Mouse (Mus musculus) adrenal gland (tissue): ENCODE measurements around the gene Sdf2l1.
"Not testable (repeated sequence)": the region's sequence is repeated elsewhere in the genome, so short reads cannot be mapped to it uniquely, and the experiment has no call there.

Experiments
- intact Hi-C: fragments of 180-260 bp; cut with DNase I; formaldehyde crosslinking; loops from one replicate; pipeline ENCODE4 v1.15.1; 2025
- long read RNA-seq, 2 experiments: library from polyadenylated mRNA; unstranded; transcript quantifications; one replicate each; pipeline ENCODE4 v2.0.0; 2020; ENCODE audit warnings: borderline replicate concordance in 1 of 2; ENCODE audit not compliant: insufficient replicate concordance in 1 of 2

Gene Sdf2l1
- long read RNA-seq, experiment 1, transcript Sdf2l1-201 (3 exons, 1,108 nt), result major isoform, 38 of 41 reads
- long read RNA-seq, experiment 1, partial matches to known transcripts, result 2 of 41 reads
- long read RNA-seq, experiment 1, other reads (novel, unspliced or antisense), result 1 of 41 reads
- long read RNA-seq, experiment 2, transcript Sdf2l1-201 (3 exons, 1,108 nt), result major isoform, 36 of 36 reads
- long read RNA-seq, experiment 2, partial matches to known transcripts, result 0 of 36 reads
- long read RNA-seq, experiment 2, other reads (novel, unspliced or antisense), result 0 of 36 reads

- intact Hi-C loops, result loop anchor here (5.0 kb wide), 1 partner anchor 150 kb away; no protein-coding TSS in a partner anchor
Measured at GRCm38 (mm10) chr16:17132089-17132905, at the start of gene Sdf2l1. Gene Sdf2l1, minus strand, starts transcription at chr16:17132383.

GRCm38 (mm10) chr16:17181382-17181781 is 49.2 kb upstream of the Sdf2l1 start:
- intact Hi-C loops, result no loop called here

GRCm38 (mm10) chr16:17179706-17180105 is 47.5 kb upstream of the Sdf2l1 start:
- intact Hi-C loops, result no loop called here

- intact Hi-C loops, result no loop called here
Measured at GRCm38 (mm10) chr16:17177623-17178170, 45.5 kb upstream of the Sdf2l1 start.

- intact Hi-C loops, result no loop called here
Measured at GRCm38 (mm10) chr16:17175765-17176164, 43.6 kb upstream of the Sdf2l1 start.

GRCm38 (mm10) chr16:17168049-17168448 is 35.9 kb upstream of the Sdf2l1 start:
- intact Hi-C loops, result no loop called here

GRCm38 (mm10) chr16:17167179-17167578 is 35.0 kb upstream of the Sdf2l1 start:
- intact Hi-C loops, result no loop called here

- intact Hi-C loops, result not testable (repeated sequence)
Measured at GRCm38 (mm10) chr16:17165478-17165877, 33.3 kb upstream of the Sdf2l1 start.

GRCm38 (mm10) chr16:17154346-17154745 is 22.2 kb upstream of the Sdf2l1 start:
- intact Hi-C loops, result no loop called here

GRCm38 (mm10) chr16:17151874-17152273 is 19.7 kb upstream of the Sdf2l1 start:
- intact Hi-C loops, result no loop called here

GRCm38 (mm10) chr16:17150520-17151258 is 18.5 kb upstream of the Sdf2l1 start:
- intact Hi-C loops, result no loop called here

- intact Hi-C loops, result loop anchor here (5.0 kb wide), 1 partner anchor 59 kb away; the partner anchor contains the start of gene Rimbp3
Measured at GRCm38 (mm10) chr16:17148084-17148483, 15.9 kb upstream of the Sdf2l1 start.

- intact Hi-C loops, result loop anchor here (5.0 kb wide), 1 partner anchor 60 kb away; the partner anchor contains the start of gene Rimbp3
Measured at GRCm38 (mm10) chr16:17147391-17147929, 15.3 kb upstream of the Sdf2l1 start.

- intact Hi-C loops, result loop anchor here (5.0 kb wide), 1 partner anchor 60 kb away; the partner anchor contains the start of gene Rimbp3
Measured at GRCm38 (mm10) chr16:17146772-17147235, 14.6 kb upstream of the Sdf2l1 start, which contains the start of gene Ccdc116. Gene Ccdc116, minus strand, starts transcription at chr16:17147229.

GRCm38 (mm10) chr16:17144339-17144738 is 12.2 kb upstream of the Sdf2l1 start, which contains the start of gene Ydjc:
Gene Ydjc, plus strand, starts transcription at chr16:17144621.
- intact Hi-C loops, result no loop called here

GRCm38 (mm10) chr16:17137355-17137754 is 5.2 kb upstream of the Sdf2l1 start:
- intact Hi-C loops, result no loop called here

GRCm38 (mm10) chr16:17132906-17133200 is 670 bp upstream of the Sdf2l1 start:
- intact Hi-C loops, result loop anchor here (5.0 kb wide), 1 partner anchor 149 kb away; no protein-coding TSS in a partner anchor

GRCm38 (mm10) chr16:17131191-17132088 is 743 bp downstream of the Sdf2l1 start:
- intact Hi-C loops, result loop anchor here (5.0 kb wide), 1 partner anchor 151 kb away; no protein-coding TSS in a partner anchor

GRCm38 (mm10) chr16:17127292-17127691 is 4.9 kb downstream of the Sdf2l1 start:
- intact Hi-C loops, result loop anchor here (2.0 kb wide), 1 partner anchor 82 kb away; the partner anchor contains the start of gene Rimbp3
